Mouse (Mus musculus) colon, adult 2 months (tissue): ENCODE measurements around the gene Hax1. TPM values are rescaled to one million over a fixed set of nuclear protein-coding genes. Genes with fewer than 3 reads are reported as not detected.

Experiments used
- polyA plus RNA-seq: library from polyadenylated mRNA; depleted of rRNA; stranded (reverse); fragments of >200 nt; gene quantifications from 2 replicates; pipeline ENCODE4 v1.2.3, GENCODE M21; 2012; rRNA removed

Gene Hax1
- 18.0 and 23.4 TPM in 2 replicates for polyA plus RNA-seq

GRCm38 (mm10) chr3:89998612-89999054, at the start of gene Hax1:
Gene Hax1, minus strand, starts transcription at chr3:89998780.

GRCm38 (mm10) chr3:89963221-89963763, 35.3 kb downstream of the Hax1 start, which contains the start of gene Atp8b2:
Gene Atp8b2, minus strand, starts transcription at chr3:89963508.

Other genes with a start within 250 kb of the Hax1 start
- 1.6 and 1.8 TPM in 2 replicates for gene Chrnb2, start 234.1 kb downstream of the Hax1 start, polyA plus RNA-seq
- gene Ube2q1, start 225.2 kb downstream of the Hax1 start, polyA plus RNA-seq = 22.5 and 25.7 TPM in 2 replicates
- gene She, start 167.4 kb downstream of the Hax1 start, polyA plus RNA-seq = 1.3 and 1.4 TPM in 2 replicates
- 6.9 and 7.0 TPM in 2 replicates for gene Il6ra, start 85.6 kb downstream of the Hax1 start, polyA plus RNA-seq
- 16.1 and 22.6 TPM in 2 replicates for gene Atp8b2, start 35.3 kb downstream of the Hax1 start, polyA plus RNA-seq
- gene 4933434E20Rik, start 52.9 kb upstream of the Hax1 start, polyA plus RNA-seq = 16.8 and 21.8 TPM in 2 replicates
- 64.1 and 73.2 TPM in 2 replicates for gene Ubap2l, start 53.8 kb upstream of the Hax1 start, polyA plus RNA-seq
- gene Tpm3, start 73.9 kb upstream of the Hax1 start, polyA plus RNA-seq = 88.0 and 102 TPM in 2 replicates
- gene Nup210l, start 105.4 kb upstream of the Hax1 start, polyA plus RNA-seq = 0.16 and 0.33 TPM in 2 replicates
- 535 and 754 TPM in 2 replicates for gene Rps27, start 214.9 kb upstream of the Hax1 start, polyA plus RNA-seq
- 6.4 and 7.3 TPM in 2 replicates for gene Rab13, start 214.9 kb upstream of the Hax1 start, polyA plus RNA-seq
- gene Jtb, start 232.8 kb upstream of the Hax1 start, polyA plus RNA-seq = 106 and 118 TPM in 2 replicates
- 37.6 and 37.8 TPM in 2 replicates for gene Creb3l4, start 244.7 kb upstream of the Hax1 start, polyA plus RNA-seq
- 111 and 113 TPM in 2 replicates for gene Slc39a1, start 249.4 kb upstream of the Hax1 start, polyA plus RNA-seq